Mouse (Mus musculus): Measurements from ENCODE around the gene Cyld. TPM values are rescaled to one million over a fixed set of nuclear protein-coding genes. Genes with fewer than 3 reads are reported as not detected.

Cyld gene
- polyA plus RNA-seq, 1 experiment from 2014 or later = 13.7 TPM

GRCm38 (mm10) chr8:88670782-88671181 lies 26.0 kb upstream of the Cyld start:
- peaks cover 13% of the 10 kb centered on the region for H3K4me1 ChIP-seq
- no peak for ATAC-seq
- H3K36me3 ChIP-seq (ENCODE audit: poor library complexity, severe bottlenecking) = no peaks in the 10 kb centered on the region
- H3K9ac ChIP-seq = no peak overlapping the region
- H3K4me3 ChIP-seq = no peak overlapping the region
- no peaks in the 10 kb centered on the region for H3K9me3 ChIP-seq (replicated peaks)
- no peak overlapping the region for H3K27ac ChIP-seq
- H3K4me2 ChIP-seq = no peak overlapping the region
- WGBS = 71% methylated on average over 6 of the region's 6 CpGs
- no peaks in the 10 kb centered on the region for H3K27me3 ChIP-seq

GRCm38 (mm10) chr8:88671575-88671974 lies 25.3 kb upstream of the Cyld start:
- no peak for ATAC-seq
- no peak overlapping the region for H3K4me2 ChIP-seq
- no peak overlapping the region for H3K4me3 ChIP-seq
- H3K36me3 ChIP-seq (ENCODE audit: poor library complexity, severe bottlenecking) = no peaks in the 10 kb centered on the region
- WGBS = 82% methylated on average over 10 of the region's 10 CpGs
- H3K9me3 ChIP-seq (replicated peaks) = no peaks in the 10 kb centered on the region
- no peak overlapping the region for H3K9ac ChIP-seq
- H3K27ac ChIP-seq = no peak overlapping the region
- H3K4me1 ChIP-seq = peaks cover 13% of the 10 kb centered on the region
- H3K27me3 ChIP-seq = no peaks in the 10 kb centered on the region

- 88% methylated on average over 5 of the region's 5 CpGs for WGBS
These were observed 23.0 kb upstream of the Cyld start for GRCm38 (mm10) chr8:88673859-88674258.

GRCm38 (mm10) chr8:88675372-88676165 lies 21.3 kb upstream of the Cyld start:
- H3K27ac ChIP-seq = no peak overlapping the region
- no peak overlapping the region for H3K4me3 ChIP-seq
- H3K4me2 ChIP-seq = no peak overlapping the region
- H3K27me3 ChIP-seq = no peaks in the 10 kb centered on the region
- H3K9ac ChIP-seq = no peak overlapping the region
- H3K36me3 ChIP-seq (ENCODE audit: poor library complexity, severe bottlenecking) = no peaks in the 10 kb centered on the region
- no peak for ATAC-seq
- H3K9me3 ChIP-seq (replicated peaks) = no peaks in the 10 kb centered on the region
- WGBS = 94% methylated on average over 12 of the region's 12 CpGs
- H3K4me1 ChIP-seq = peaks cover 5% of the 10 kb centered on the region

More at GRCm38 (mm10) chr8:88673859-88674258, 23.0 kb upstream of the Cyld start:
- Histone ChIP-seq H3K9me3 (replicated peaks) (no peaks in the 10 kb centered on the region), H3K27ac (no peak overlapping the region), H3K36me3 (ENCODE audit: poor library complexity, severe bottlenecking) (no peaks in the 10 kb centered on the region), H3K27me3 (no peaks in the 10 kb centered on the region), H3K4me1 (peaks cover 4% of the 10 kb centered on the region), H3K4me2 (no peak overlapping the region), H3K4me3 (no peak overlapping the region), H3K9ac (no peak overlapping the region)
- ATAC-seq = no peak

- Histone ChIP-seq H3K9ac (no peak overlapping the region), H3K36me3 (ENCODE audit: poor library complexity, severe bottlenecking) (no peaks in the 10 kb centered on the region), H3K4me1 (peaks cover 5% of the 10 kb centered on the region), H3K4me2 (no peak overlapping the region), H3K27ac (no peak overlapping the region), H3K4me3 (no peak overlapping the region), H3K27me3 (no peaks in the 10 kb centered on the region), H3K9me3 (replicated peaks) (no peaks in the 10 kb centered on the region)
- ATAC-seq = no peak
- WGBS = 77% methylated on average over 8 of the region's 8 CpGs
These were observed 19.8 kb upstream of the Cyld start for GRCm38 (mm10) chr8:88677071-88677470.

GRCm38 (mm10) chr8:88680566-88680965 lies 16.3 kb upstream of the Cyld start:
- 90% methylated on average over 2 of the region's 2 CpGs for WGBS
- Histone ChIP-seq H3K9me3 (replicated peaks) (no peaks in the 10 kb centered on the region), H3K27ac (no peak overlapping the region), H3K36me3 (ENCODE audit: poor library complexity, severe bottlenecking) (no peaks in the 10 kb centered on the region), H3K4me2 (no peak overlapping the region), H3K9ac (no peak overlapping the region), H3K27me3 (no peaks in the 10 kb centered on the region), H3K4me3 (no peak overlapping the region), H3K4me1 (peaks cover 5% of the 10 kb centered on the region)
- ATAC-seq = no peak

- H3K27me3 ChIP-seq = no peaks in the 10 kb centered on the region
- no peak overlapping the region for H3K4me3 ChIP-seq
- H3K4me1 ChIP-seq = peaks cover 5% of the 10 kb centered on the region
- no peak overlapping the region for H3K27ac ChIP-seq
- no peaks in the 10 kb centered on the region for H3K9me3 ChIP-seq (replicated peaks)
- ATAC-seq = no peak
- H3K9ac ChIP-seq = no peak overlapping the region
- 90% methylated on average over 8 of the region's 8 CpGs for WGBS
- H3K4me2 ChIP-seq = no peak overlapping the region
- H3K36me3 ChIP-seq (ENCODE audit: poor library complexity, severe bottlenecking) = no peaks in the 10 kb centered on the region
These were observed 15.8 kb upstream of the Cyld start for GRCm38 (mm10) chr8:88681046-88681445.

GRCm38 (mm10) chr8:88683656-88684289 lies 13.1 kb upstream of the Cyld start:
- 84% methylated on average over 7 of the region's 7 CpGs for WGBS
- no peak overlapping the region for H3K4me2 ChIP-seq

GRCm38 (mm10) chr8:88686226-88686905 lies 10.5 kb upstream of the Cyld start:
- H3K4me1 ChIP-seq = no peaks in the 10 kb centered on the region
- WGBS = 74% methylated on average over 9 of the region's 9 CpGs
- ATAC-seq = no peak
- no peak overlapping the region for H3K4me2 ChIP-seq
- no peak overlapping the region for H3K27ac ChIP-seq
- H3K36me3 ChIP-seq (ENCODE audit: poor library complexity, severe bottlenecking) = no peaks in the 10 kb centered on the region
- no peaks in the 10 kb centered on the region for H3K27me3 ChIP-seq
- no peak overlapping the region for H3K4me3 ChIP-seq
- no peaks in the 10 kb centered on the region for H3K9me3 ChIP-seq (replicated peaks)
- no peak overlapping the region for H3K9ac ChIP-seq

More at GRCm38 (mm10) chr8:88683656-88684289, 13.1 kb upstream of the Cyld start:
- Histone ChIP-seq H3K27ac (no peak overlapping the region), H3K9me3 (replicated peaks) (no peaks in the 10 kb centered on the region), H3K27me3 (no peaks in the 10 kb centered on the region), H3K36me3 (ENCODE audit: poor library complexity, severe bottlenecking) (no peaks in the 10 kb centered on the region), H3K4me3 (no peak overlapping the region), H3K9ac (no peak overlapping the region), H3K4me1 (peaks cover 5% of the 10 kb centered on the region)
- ATAC-seq = no peak

- H3K27me3 ChIP-seq = no peaks in the 10 kb centered on the region
- H3K36me3 ChIP-seq (ENCODE audit: poor library complexity, severe bottlenecking) = no peaks in the 10 kb centered on the region
- H3K9me3 ChIP-seq (replicated peaks) = no peaks in the 10 kb centered on the region
- H3K9ac ChIP-seq = no peak overlapping the region
- ATAC-seq = no peak
- WGBS = 88% methylated on average over 8 of the region's 8 CpGs
- no peak overlapping the region for H3K4me3 ChIP-seq
- H3K4me2 ChIP-seq = no peak overlapping the region
- no peaks in the 10 kb centered on the region for H3K4me1 ChIP-seq
- H3K27ac ChIP-seq = no peak overlapping the region
These were observed 10.0 kb upstream of the Cyld start for GRCm38 (mm10) chr8:88686906-88687235.

- Histone ChIP-seq H3K27ac (no peak overlapping the region), H3K4me3 (no peak overlapping the region), H3K36me3 (ENCODE audit: poor library complexity, severe bottlenecking) (no peaks in the 10 kb centered on the region), H3K9ac (no peak overlapping the region), H3K4me1 (no peaks in the 10 kb centered on the region), H3K27me3 (no peaks in the 10 kb centered on the region), H3K4me2 (no peak overlapping the region), H3K9me3 (replicated peaks) (no peaks in the 10 kb centered on the region)
- WGBS = 83% methylated on average over 6 of the region's 6 CpGs
- no peak for ATAC-seq
These were observed 7.7 kb upstream of the Cyld start for GRCm38 (mm10) chr8:88689151-88689550.

- no peak overlapping the region for H3K4me2 ChIP-seq
- no peaks in the 10 kb centered on the region for H3K27me3 ChIP-seq
- H3K9me3 ChIP-seq (replicated peaks) = no peaks in the 10 kb centered on the region
- H3K4me1 ChIP-seq = no peaks in the 10 kb centered on the region
- no peaks in the 10 kb centered on the region for H3K36me3 ChIP-seq (ENCODE audit: poor library complexity, severe bottlenecking)
- H3K9ac ChIP-seq = no peak overlapping the region
- H3K4me3 ChIP-seq = no peak overlapping the region
- H3K27ac ChIP-seq = no peak overlapping the region
- WGBS = 93% methylated on average over 6 of the region's 6 CpGs
- ATAC-seq = no peak
These were observed 6.9 kb upstream of the Cyld start for GRCm38 (mm10) chr8:88689891-88690290.
